Mouse (Mus musculus) olfactory bulb, adult 2 months (tissue): ENCODE results near the gene Sh3kbp1.

ENCODE experiments used
- CTCF ChIP-seq: fragments of 200-500 bp; IDR thresholded peaks from 2 replicates; pipeline ENCODE4 v1.5.1; 2012; ENCODE audit warnings: low read depth, mild to moderate bottlenecking, low read length, moderate library complexity; ENCODE audit not compliant: insufficient read depth
- POLR2A ChIP-seq: fragments of 200-500 bp; IDR thresholded peaks from 2 replicates; pipeline ENCODE4 v1.6.1; 2012; ENCODE audit warnings: mild to moderate bottlenecking, low read depth, low read length, moderate library complexity; ENCODE audit not compliant: insufficient read depth

GRCm38 (mm10) chrX:159907703-159908102 lies 280.6 kb downstream of the Sh3kbp1 start:
- no peak for TF ChIP-seq CTCF
- TF ChIP-seq POLR2A: no peak
